Mouse (Mus musculus): ENCODE measurements around the gene 2210408I21Rik.

The 2210408I21Rik gene

DNA sequence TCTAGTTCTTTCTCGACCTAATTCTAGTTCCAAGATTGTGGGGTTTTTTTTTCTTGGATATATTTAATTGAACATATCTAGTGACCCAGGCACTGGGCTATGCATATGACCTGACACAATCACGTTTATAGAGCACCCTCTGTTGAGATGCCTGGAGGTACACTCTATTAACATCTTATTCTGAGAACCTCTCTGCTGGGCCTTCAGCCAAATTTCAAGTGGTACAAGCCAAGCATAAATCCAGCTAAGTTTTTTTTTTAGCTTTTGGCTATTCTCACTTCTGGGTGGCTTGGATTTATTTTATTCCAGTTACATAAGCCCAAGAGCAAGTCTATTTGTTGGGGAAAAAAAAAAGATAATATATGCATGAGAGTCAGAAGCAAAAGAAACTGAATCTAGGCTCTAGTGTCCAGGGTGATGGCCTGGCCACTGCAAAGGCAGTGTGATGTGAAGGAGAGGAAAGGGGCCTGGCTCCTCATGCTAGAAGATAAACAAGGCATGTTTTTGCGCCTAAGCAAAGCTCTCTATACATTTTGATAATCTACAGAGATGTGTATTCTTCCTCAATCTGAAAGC is 139.9 kb downstream of the 2210408I21Rik start:
- in situ Hi-C loops (cut with MseI, MboI), result no loop called here

DNA sequence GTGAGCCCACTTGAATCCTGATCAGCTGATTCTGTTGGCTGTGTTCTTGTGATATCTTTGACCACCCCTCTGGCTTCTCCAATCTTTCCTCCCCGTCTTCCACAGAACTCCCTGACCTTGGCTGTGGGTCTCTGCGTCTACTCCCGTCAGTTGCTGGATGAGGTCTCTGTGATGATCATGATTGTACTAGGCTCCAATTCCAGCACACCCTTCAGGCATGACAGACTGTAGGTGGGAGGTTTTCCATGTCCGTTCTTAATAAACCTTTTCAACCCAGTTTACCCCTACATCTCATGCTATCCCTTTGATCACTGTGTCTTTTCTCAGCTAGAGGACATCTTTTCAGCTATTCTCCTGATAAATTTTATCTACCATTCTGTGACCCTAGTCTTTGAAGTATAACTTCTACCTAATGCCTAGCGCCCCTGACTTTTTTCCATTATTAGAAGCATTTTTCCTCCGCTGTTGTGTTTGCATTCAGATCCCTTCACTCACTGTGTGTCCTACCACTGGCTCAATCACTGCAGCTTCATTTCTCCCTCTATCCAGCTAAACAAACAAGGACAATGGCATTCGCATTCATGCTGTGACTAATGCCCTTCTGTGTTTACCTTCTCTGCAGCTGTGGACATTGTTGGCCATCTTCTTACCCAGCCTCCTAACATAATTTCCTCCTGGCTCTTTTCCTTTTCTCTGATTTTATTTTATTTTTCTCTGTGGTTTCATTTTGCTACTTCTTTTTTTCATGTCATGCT is 143.5 kb downstream of the 2210408I21Rik start:
- in situ Hi-C loops (cut with MseI, MboI), result no loop called here

GRCm38 (mm10) chr13:77295519-77295918 is 160.2 kb downstream of the 2210408I21Rik start:
- in situ Hi-C loops (cut with MseI, MboI), result no loop called here

DNA sequence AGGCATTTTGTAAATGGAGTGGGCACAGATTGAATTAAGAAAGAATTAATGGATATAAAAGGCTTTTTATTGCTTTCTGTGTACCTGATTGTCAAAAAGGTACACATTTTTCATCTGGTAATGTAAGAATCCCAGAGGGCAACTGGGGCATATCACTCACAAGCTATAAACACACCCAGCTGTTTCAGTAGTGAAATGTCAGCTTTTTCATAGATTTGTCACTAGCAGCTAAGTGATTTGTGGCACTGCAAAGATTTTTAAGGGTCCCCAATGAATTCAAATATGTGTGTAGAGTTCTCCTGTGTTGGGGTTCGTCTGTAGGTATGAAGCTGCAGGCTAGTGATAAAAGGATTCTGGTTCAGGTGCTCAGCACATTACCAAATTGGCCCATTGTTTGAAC is 188.8 kb downstream of the 2210408I21Rik start:
- in situ Hi-C loops (cut with MseI, MboI), result no loop called here

DNA sequence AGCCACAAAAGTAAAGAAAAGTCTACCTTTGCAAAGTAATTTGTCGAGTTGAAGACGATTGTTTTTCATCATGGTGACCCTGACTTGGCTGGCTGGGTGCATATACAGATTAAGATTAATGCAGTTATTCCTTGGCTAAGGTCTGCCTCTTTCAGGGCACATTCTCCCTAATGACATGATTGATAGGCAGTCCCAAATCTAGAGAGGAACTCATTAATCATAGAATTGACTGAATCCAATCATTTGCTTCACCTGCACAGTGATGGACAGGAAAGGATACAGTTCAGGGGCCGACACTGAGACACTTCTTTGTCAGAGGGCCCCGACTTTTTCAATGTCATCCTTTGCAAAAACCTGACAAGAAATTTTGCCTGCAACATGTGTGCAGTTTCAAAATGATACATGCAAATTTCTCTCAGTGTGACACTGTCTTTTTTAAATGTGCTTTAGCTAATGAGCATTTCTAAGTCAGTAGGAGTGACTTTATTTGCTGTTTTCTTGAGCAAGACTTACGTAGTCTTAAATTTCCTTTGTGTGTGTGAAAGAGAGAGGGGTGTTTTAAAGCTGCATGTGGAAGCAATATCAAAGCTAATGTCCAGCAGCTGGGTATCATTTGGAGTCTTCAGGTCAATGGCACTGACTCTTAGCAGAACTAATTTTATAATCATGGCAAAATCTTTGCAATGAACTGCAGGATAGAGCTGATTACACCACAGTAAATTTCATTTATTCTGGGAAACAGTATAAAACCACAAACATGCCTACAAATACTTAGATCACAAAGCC is 191.0 kb downstream of the 2210408I21Rik start:
- in situ Hi-C loops (cut with MseI, MboI), result no loop called here

GRCm38 (mm10) chr13:77342097-77342496 is 206.8 kb downstream of the 2210408I21Rik start:
- in situ Hi-C loops (cut with MseI, MboI), result no loop called here

- in situ Hi-C loops (cut with MseI, MboI), result no loop called here
Measured at GRCm38 (mm10) chr13:77385448-77385970, 250.2 kb downstream of the 2210408I21Rik start.

- in situ Hi-C loops (cut with MseI, MboI), result no loop called here
Measured at GRCm38 (mm10) chr13:77386001-77386400, 250.7 kb downstream of the 2210408I21Rik start.

DNA sequence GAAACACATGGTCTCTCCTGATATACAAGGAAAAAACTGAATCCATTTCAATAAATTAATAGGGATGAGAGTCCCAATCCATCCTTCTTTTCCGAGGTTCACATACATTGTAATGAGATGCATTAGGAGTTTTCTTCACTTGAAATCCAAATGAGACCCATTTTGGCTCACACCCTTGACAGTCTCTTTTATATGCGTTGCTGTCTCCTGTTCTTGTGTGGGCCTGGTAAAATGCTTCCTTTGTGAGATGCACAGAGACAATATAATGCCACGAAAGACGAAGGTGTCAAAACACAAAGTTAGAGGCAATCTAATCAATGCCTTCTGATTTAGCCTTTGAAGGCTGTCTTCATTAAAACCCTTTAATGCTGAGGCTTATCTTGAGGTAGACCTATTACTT is 252.8 kb downstream of the 2210408I21Rik start:
- in situ Hi-C loops (cut with MseI, MboI), result no loop called here

DNA sequence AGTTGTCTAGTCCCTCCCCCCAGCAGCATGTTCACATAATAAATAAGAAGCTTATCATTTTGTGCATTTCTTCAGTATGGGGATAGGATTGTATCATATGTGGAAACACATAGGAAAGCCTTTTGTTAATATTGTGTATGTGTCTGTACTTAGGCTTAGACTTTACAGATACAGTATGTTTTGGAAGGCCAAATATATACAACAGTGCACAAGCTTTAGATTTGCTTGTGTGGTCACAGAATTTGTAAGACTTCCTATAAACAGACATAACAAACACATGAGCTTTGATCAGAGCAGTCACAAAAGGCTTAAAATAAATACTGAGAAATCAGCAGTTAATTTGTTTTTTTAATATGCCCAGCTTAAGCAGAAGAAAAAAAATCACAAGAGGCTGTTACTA is 253.9 kb downstream of the 2210408I21Rik start:
- in situ Hi-C loops (cut with MseI, MboI), result no loop called here

DNA sequence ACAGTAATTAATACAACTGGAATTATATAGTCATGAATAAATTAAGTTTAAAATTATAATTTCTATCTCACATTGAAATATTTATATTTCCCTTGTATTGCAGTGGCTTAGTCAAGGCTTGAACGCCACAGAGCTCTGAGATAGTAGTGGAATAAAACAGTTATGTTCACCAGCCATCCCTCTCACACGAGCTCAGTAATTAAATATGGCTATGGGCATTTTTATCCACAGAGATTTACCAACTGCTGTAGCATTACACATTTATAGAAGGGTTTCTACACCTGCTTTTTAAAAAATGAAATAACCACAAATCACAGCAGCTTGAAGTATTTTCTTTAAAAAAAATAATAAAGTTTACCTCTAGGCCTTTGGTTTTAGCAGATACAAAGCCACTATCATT is 261.0 kb downstream of the 2210408I21Rik start:
- in situ Hi-C loops (cut with MseI, MboI), result no loop called here

- in situ Hi-C loops (cut with MseI, MboI), result no loop called here
Measured at GRCm38 (mm10) chr13:77396981-77397380, 261.6 kb downstream of the 2210408I21Rik start.

DNA sequence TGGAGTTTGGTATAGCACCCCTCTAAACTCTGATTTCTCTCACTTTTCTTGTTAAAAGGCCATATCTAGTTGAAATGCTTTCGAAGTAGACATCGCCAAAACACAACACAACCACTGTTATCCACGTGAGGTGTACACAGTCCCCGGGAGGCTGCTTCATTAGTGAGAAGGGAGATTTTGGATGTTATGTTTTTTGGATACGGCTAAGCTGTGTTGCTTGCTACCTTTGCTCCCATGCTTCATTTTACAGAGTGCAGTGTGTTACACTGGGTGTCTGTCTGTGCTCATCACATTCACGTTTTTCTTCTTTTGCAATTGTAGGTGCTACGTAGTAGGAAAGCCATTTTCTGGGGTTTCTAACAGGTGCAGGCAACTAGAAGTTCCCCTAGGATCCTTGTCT is 262.3 kb downstream of the 2210408I21Rik start:
- in situ Hi-C loops (cut with MseI, MboI), result no loop called here

- in situ Hi-C loops (cut with MseI, MboI), result no loop called here
Measured at GRCm38 (mm10) chr13:77398477-77398876, 263.1 kb downstream of the 2210408I21Rik start.

DNA sequence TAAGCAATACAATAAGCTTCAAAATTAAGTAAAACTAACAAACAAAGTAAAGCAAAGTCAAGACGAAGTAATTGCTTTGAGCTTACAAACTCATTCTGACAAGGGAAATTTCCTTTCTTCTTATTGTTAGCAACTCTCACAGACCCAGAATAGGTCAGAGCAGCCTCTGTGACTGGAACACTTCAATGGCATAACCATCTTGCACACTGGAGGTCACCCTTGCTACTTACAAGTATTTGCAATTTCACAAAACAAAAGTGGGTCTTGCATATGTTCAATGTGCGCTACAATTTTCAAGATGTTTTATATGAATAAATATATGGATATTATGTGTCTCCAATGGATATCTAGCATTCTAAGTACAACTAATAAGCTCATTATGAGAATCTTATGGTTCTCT is 265.4 kb downstream of the 2210408I21Rik start:
- in situ Hi-C loops (cut with MseI, MboI), result no loop called here

GRCm38 (mm10) chr13:77408530-77408929 is 273.2 kb downstream of the 2210408I21Rik start:
- in situ Hi-C loops (cut with MseI, MboI), result no loop called here

DNA sequence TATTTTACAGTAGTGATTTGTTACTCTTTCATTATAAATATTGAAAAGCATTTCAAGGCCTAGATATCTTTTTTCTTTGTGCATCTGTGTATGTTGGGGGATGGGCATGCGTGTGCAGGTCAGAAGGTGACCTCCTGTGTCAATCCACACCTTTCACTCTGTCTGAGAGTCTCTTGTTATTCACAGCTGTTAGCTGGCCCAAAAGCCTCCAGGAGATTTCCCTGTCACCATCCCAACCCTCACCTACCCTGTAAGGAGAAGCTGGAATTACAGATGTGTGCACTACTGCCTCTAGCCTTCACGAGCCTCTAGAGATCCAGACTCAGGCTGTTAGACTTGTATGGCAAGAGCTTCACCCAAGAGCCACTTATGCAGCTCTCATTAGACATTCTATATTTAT is 274.5 kb downstream of the 2210408I21Rik start:
- in situ Hi-C loops (cut with MseI, MboI), result no loop called here

DNA sequence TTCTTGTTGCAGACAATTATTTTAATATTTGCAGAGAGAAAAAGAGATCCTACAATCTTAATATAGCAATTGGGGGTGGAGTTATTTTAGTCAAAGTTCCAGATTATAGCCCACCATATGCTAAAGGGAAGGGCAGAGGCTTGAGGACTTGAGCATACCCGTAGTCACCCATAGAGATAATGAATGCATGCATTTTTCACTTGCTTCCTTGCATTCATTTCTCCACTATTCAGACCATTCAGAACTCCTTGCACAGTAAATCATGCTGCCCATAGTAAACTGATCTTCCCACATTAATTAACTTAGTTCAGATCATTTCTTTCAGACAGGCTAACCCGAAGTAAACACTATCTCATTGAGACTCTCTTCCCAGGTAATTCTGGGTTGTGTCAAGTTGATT is 277.5 kb downstream of the 2210408I21Rik start:
- in situ Hi-C loops (cut with MseI, MboI), result no loop called here

- in situ Hi-C loops (cut with MseI, MboI), result no loop called here
Measured at GRCm38 (mm10) chr13:77450007-77450567, 314.7 kb downstream of the 2210408I21Rik start.

DNA sequence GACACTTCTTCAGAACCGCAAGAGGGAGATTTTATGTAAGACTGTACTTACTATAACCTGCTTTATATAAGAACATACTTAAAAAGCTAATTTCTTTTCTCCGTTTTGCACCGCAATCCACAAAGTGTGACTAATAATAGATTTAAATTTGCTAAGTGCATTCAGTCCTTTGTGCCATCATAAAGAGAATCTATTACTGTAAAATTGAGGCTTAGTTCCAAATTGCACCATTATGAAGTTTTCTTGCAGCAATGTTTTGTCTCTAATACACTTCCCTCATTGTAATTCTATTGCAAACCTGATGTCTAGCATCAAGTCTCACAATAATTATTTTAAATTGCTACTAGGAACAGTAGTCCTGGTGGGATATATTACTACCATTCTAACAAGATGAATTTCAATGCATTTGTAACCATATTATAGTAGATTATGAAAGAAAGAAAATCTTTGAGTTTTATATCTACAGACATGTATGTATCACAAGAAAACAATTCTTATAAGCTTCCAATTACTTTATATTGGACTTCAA is 334.8 kb downstream of the 2210408I21Rik start:
- in situ Hi-C loops (cut with MseI, MboI), result no loop called here

DNA sequence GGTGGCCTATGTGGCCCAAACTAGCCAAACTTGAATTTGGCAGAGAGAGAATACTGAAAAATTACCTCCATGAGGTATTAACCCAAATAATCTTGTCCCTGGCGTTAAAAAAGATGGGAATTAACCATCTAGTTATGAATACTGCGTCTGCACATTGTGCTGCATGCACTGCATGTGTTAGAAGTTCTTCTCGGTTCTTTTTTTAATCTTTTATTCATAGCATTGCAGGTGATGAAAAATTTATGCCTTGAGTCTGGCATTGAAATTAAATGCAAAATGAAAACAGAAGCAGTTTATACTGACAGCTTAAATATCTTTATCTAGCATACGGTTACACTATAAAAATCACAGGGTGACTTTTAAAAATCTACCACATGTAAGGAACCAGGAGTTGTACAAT is 341.1 kb downstream of the 2210408I21Rik start:
- in situ Hi-C loops (cut with MseI, MboI), result no loop called here
